Mouse (Mus musculus) CD4-positive helper T cell, adult 2 months (primary cell): ENCODE data around the gene Arhgap17.

ENCODE experiments used
- DNase-seq: peaks from one replicate; pipeline ENCODE4 v3.0.0-alpha.2; 2012; ENCODE audit warnings: low read depth, missing footprints, low spot score

The Arhgap17 gene

GRCm38 (mm10) chr7:123344079-123344780 is 25.5 kb downstream of the Arhgap17 start:
- no peak for DNase-seq

DNA sequence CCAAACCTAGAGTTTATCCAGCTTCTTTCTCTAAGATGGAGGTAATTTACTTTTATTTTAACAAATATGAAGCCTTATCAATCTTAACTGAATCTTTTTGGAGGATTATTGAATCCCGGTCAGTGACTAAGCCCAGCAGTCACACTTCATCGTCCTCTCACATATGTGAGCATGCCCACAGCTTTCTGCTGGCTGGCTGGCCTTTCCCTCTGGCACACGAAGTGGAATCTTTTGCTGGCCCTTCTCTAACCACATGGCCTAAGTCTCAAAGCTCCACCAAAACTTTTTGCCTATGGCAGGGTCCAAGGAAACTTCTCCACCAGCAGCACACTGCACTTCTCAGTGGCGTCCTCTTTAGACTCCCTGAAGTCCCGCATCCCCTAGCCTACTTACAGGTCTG is 27.8 kb downstream of the Arhgap17 start:
- DNase-seq: no peak

GRCm38 (mm10) chr7:123338351-123338750 is 31.4 kb downstream of the Arhgap17 start:
- DNase-seq: no peak

- no peak for DNase-seq
Observed at GRCm38 (mm10) chr7:123336322-123336721, 33.4 kb downstream of the Arhgap17 start.

DNA sequence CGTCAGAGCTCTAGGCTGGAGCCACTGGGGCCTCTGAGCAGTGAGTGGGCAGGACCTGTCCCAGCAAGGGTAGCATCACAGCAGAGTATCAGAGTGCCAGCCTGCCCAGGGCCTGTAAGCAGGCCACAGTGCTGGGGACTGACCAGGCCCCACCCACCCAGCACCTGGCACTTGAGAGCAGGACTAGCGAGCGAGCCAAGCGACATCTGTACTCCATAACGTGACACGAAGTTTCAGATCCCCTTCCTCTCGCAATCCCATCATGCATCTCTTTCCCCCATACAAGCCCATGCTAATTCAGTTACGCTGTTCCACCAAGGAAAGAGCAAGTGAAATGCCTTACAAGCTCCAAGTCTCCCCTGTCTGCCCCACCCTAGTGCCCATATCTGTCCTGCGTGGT is 39.2 kb downstream of the Arhgap17 start:
- DNase-seq: no peak

DNA sequence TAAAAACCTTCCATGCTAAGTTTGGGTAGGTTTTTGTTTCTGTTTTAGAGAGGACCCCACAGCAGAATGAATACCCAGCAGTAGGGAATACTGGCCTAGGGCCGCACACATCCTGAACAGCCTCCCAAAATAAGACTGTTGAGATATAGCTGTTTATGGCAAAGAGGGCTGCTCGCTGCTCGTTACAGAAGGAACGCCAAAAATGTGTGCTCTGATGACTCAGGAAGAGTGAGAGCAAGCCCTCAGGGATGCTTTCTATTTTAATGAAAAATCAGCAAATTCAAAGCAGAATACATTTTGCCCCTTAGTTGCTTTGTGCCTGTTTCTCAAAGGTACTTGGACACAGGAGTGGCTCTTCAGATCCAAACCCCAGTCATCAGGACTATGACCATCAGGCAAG is 41.8 kb downstream of the Arhgap17 start:
- no peak for DNase-seq

GRCm38 (mm10) chr7:123326901-123327300 is 42.8 kb downstream of the Arhgap17 start:
- no peak for DNase-seq

DNA sequence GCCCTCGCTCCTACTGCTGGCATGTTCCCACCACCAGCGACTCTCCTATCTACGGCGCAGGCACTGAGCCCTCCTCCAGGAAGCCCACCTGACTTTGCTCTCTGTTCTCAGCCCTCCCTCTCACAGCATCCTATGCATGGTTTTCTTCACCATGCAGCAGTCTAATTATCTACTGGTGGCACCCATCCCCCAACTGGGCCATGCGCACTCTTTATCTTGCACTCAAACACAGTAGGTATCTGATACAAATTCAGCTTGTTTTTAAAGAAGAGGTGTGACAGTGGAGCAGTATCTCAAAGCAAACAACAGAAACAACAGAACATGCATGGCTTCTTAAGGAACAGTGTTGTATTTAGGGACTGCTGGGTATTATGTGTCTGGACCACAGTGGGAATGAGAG is 43.7 kb downstream of the Arhgap17 start:
- DNase-seq: no peak

DNA sequence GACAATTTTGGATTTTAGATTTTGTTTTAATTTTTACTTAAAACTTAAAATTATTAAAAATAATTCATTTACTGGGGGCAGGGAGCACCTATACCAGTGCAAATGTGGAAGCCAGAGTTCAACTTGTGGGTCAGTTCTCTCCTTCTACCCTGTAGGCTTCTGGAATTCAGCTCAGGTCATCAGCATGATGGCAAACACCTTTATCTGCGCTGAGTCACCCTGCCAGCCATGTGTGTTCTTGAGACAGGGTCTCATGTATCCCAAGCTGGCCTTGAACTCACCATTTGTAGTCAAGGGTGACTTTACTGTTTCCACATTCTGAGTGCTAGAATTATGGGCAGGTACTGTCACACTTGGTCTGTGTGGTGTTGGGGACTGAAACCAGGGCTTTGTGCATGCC is 45.6 kb downstream of the Arhgap17 start:
- DNase-seq: no peak

DNA sequence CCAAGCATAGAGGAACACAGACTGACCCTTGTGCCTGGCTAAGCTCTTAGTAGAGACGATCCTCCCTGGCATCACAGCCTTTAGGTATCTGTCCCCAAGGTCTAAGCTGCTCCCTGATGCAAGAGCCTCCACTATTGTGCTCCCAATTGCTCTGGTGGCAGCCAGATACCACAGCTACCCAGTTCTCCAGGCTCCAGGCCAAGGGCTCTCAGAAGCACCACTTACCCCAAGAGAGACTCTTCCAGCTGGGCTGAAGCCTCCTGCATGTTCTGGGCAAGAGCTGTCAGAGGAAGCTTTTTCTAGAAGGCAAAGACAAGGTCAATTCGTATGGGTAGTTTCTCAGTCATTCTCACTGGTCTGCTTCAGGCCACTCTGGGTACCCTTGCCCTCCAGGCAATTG is 46.3 kb downstream of the Arhgap17 start:
- no peak for DNase-seq

GRCm38 (mm10) chr7:123322452-123323121 is 47.1 kb downstream of the Arhgap17 start:
- DNase-seq: peak; percentile 70

- DNase-seq: no peak
Observed at GRCm38 (mm10) chr7:123312738-123313137, 57.0 kb downstream of the Arhgap17 start.

DNA sequence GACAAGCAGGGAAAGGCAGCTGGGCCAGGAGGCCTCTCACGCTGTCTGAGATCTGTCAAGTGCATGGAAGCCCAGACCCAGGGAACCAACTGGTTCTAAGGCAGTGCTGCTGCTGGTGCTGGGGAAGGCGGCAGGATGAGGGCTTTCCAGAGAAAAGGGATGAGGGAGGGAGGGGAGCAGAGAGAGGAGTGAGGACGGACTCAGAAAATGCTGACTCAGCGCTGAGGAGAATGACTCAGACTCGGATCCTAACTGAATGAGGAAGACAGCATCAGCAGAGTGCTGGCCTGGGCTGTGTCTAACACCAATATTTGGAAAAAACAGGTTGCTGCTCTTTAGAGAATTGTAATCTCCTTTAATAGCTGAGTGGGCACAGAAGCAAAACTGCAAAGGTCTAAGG is 57.9 kb downstream of the Arhgap17 start:
- DNase-seq: no peak

DNA sequence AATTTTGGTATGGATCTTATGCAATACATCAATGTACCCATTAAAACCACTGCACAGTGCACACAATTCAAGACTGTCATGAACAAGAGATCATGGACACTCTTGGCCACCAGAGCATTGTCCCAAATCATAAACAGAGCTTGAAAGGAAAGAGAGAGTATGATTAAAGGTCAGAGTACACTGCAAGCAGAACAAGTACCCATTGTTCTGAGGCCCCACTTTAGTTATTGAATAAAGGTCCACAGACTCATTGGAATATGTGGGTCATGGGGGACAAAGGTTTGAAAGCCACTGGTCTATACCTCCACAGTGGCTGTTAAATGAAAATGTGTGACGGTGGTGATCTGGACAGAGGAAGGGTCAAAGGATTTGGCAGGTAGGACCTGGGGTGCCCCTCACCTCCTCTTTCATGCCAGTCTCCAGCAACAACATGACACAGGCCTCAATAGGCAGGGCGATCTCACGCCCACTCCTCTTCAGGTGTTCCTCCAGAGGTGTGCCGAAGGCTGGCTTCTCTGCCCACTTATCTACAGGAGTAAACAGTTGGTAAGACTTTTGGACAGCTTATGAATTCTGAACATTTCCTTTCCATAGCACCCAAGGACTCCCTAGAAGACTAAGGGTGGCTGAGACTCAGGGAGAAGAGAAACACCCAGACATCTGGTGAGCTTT is 61.7 kb downstream of the Arhgap17 start:
- DNase-seq: no peak

- no peak for DNase-seq
Observed at GRCm38 (mm10) chr7:123307236-123307635, 62.5 kb downstream of the Arhgap17 start.

- no peak for DNase-seq
Observed at GRCm38 (mm10) chr7:123305397-123305796, 64.3 kb downstream of the Arhgap17 start.

DNA sequence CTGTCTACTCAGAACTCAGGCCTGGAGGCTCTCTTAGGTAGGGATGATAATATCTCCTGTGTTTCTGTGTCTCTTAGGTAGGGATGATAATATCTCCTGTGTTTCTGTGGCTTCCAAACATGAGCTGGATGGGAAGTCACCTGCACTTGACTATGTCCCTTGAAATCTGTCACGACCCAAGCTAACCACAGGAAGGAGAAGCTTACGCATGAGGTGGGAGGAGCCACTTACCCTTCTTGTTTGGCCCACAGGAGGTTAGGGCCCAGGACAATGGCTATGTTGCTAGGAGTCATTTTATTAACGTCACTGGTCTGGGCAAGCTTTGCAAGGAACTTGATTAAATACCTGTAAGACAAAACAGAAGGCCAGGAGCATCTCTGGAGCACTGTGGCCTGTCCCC is 69.5 kb downstream of the Arhgap17 start:
- peak; percentile 64 for DNase-seq

DNA sequence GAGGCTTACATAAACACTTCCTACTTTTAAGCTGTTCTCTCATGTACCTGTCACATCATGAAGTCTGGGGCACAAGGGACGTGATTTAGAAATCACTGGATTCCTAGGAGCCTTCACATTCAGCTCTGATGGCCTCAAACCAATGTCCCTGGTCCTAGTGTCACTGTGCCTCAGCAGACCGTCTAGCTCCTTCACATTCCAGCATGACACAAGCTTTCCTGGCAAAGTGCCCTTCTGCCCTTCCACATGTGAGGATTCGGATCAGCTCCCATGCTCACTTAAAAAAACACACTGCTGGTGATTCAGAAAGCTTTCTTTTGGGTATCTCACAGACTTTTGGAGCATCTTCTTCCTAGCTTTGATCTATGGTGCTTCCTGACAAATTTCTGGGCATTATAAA is 71.5 kb downstream of the Arhgap17 start:
- no peak for DNase-seq

DNA sequence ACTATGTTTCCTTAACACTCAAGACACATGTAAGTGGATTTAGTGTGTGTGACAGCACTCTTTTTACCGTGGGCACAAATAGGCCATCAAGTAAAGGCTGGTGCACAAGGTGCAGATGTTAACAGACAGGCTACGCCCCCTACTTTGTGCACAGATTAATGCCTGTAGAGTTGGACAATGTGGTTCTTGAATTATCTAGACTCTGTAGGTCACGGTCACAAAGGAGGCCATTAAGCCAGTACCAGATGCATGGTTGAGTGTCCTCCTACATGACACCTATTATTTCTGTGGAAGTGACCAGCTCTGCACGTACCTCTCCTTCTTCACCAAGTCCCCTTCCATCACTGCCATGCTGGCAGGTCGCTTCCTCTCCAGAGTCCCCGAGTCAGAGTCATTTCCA is 73.6 kb downstream of the Arhgap17 start:
- DNase-seq: no peak

GRCm38 (mm10) chr7:123295423-123295822 is 74.3 kb downstream of the Arhgap17 start:
- DNase-seq: no peak

- no peak for DNase-seq
Observed at GRCm38 (mm10) chr7:123293898-123294297, 75.8 kb downstream of the Arhgap17 start.

DNA sequence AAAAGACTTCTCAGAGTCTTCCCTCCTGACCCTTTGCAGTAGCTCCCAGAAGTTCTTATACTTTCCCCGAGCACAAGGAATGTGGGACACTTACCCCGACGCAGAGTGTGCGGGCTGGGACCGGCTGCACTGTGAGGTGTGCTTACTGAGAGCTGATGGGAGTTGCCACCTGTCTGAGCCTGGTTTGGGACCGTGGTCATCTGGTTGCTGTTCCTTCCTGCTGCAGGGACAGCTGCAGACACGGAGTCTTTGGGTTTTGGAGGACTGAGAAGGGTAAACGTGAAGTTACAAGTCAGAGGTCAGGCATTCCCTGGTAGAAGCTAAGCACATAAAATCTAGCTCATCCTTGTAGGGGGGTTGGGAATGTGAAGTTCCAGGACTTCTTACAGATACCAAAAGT is 77.8 kb downstream of the Arhgap17 start:
- DNase-seq: no peak

GRCm38 (mm10) chr7:123289176-123289575 is 80.5 kb downstream of the Arhgap17 start:
- no peak for DNase-seq
